Mouse (Mus musculus) erythroblast, embryonic 14.5 days (primary cell): ENCODE measurements around the gene Elfn1. TPM values are rescaled to one million over a fixed set of nuclear protein-coding genes. Genes with fewer than 3 reads are reported as not detected.

Experiments
- H3K27me3 ChIP-seq: 2 replicates; pipeline ENCODE4 v1.6.1; 2012; ENCODE audit warnings: inconsistent platforms; ENCODE audit not compliant: control insufficient read depth
- H3K36me3 ChIP-seq: 2 replicates; pipeline ENCODE4 v1.6.1; 2012; ENCODE audit warnings: mild to moderate bottlenecking, inconsistent platforms; ENCODE audit not compliant: control insufficient read depth
- H3K4me1 ChIP-seq: 2 replicates; pipeline ENCODE4 v1.6.1; 2012; ENCODE audit warnings: inconsistent platforms; ENCODE audit not compliant: control insufficient read depth
- H3K4me3 ChIP-seq: replicated peaks from 2 replicates; pipeline ENCODE3; 2012; ENCODE audit warnings: moderate library complexity, mild to moderate bottlenecking, inconsistent platforms
- H3K9me3 ChIP-seq: 2 replicates; pipeline ENCODE4 v1.6.1; 2012; ENCODE audit warnings: low read length, inconsistent platforms, mixed read lengths; ENCODE audit not compliant: control insufficient read depth
- GATA1 ChIP-seq: IDR thresholded peaks from 2 replicates; pipeline ENCODE4 v1.6.1; 2012; ENCODE audit warnings: low read length, inconsistent platforms, mixed read lengths
- TAL1 ChIP-seq: IDR thresholded peaks from 3 replicates; pipeline ENCODE4 v1.6.1; 2012; ENCODE audit warnings: low read length, inconsistent platforms, mixed read lengths
- polyA plus RNA-seq: library from polyadenylated mRNA; stranded (reverse); fragments of >175 nt; gene quantifications from 2 replicates; pipeline ENCODE4 v1.2.3, GENCODE M21; 2012

Gene Elfn1
- polyA plus RNA-seq, 1 experiment, result not detected

DNA sequence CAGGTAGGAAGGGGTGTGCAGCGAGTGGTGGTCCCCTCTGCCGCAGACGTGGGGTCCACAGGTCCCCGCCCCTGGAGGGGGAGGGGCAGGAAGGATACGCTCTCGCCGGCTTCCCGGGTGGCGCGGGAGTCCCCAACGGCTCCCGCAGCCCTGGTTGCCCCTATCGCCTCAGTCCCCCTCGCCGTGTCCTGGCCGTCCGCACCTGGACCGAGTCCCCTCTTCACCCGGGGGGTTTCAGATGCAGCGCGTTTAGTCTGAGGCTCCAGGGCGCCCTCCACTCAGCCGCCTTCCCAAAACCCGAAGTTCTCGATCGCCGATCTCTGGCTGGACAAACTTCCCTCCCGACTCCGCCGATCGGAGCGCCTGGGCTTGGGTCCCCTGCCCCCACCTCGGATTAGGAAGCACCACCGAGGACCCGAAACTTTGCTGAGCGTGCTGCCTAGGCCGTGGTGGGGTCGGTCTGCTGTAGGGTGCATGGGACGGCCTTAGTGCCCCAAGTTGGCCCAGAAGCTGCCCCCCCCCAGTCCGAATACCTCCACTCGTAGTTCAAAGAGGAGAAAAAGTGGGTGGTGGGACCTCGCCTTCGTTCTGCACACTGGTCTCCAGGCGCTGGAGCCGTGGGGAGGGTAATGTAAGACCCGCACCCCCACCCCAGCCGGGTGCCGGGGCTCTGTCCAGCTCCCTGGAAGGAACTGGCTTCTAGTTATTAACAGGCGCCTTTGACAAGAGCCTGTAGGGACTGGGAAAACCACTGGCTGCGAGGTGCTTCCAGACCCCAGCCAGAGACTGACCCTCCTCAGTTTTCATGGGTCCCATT, 1.3 kb downstream of the Elfn1 start:
- Histone ChIP-seq H3K27me3 (peaks cover 94% of the 10 kb centered on the region), H3K9me3 (peaks cover 7% of the 10 kb centered on the region; the same call in 1 of the 2 replicates), H3K4me3 (peak overlapping the region; percentile 14)

GRCm38 (mm10) chr5:139909710-139910550, 2.2 kb downstream of the Elfn1 start:
- Histone ChIP-seq H3K9me3 (peaks cover 7% of the 10 kb centered on the region; the same call in 1 of the 2 replicates), H3K27me3 (peaks cover 100% of the 10 kb centered on the region), H3K4me1 (no peaks in the 10 kb centered on the region), H3K4me3 (no peak overlapping the region), H3K36me3 (no peaks in the 10 kb centered on the region)
- TF ChIP-seq TAL1, result no peak
- no peak for TF ChIP-seq GATA1

More for the DNA sequence above, 1.3 kb downstream of the Elfn1 start:
- Histone ChIP-seq H3K36me3 (no peaks in the 10 kb centered on the region), H3K4me1 (no peaks in the 10 kb centered on the region)
- TF ChIP-seq GATA1 (no peak), TAL1 (no peak)

DNA sequence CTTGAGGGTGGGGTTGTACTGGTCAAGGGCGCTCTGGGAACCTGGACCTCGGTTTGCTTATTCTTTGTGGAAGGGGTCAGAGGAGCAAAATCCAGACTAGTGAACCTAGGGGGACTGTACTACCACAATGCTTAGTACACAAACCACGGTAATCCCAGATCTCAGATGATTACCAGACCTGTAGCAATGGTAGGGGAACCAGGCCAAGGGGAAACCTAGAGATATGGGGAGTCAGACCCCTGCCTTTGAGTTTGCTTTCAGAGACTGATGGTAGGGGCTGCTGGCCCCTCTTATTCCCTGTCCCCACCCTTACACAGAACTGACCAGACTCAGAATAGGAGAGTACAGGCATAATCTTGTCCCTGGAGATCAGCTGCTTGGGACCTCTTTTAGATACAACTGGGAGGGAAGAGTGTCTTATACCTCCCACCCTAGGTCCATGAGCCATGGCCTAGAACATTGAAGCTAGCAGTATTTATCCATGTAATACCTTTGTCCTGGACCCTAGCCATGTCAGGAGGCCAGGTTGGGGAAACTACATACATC, 3.1 kb downstream of the Elfn1 start:
- Histone ChIP-seq H3K27me3 (peaks cover 100% of the 10 kb centered on the region), H3K4me3 (no peak overlapping the region), H3K36me3 (no peaks in the 10 kb centered on the region), H3K9me3 (peaks cover 7% of the 10 kb centered on the region; the same call in 1 of the 2 replicates), H3K4me1 (no peaks in the 10 kb centered on the region)
- no peak for TF ChIP-seq TAL1
- TF ChIP-seq GATA1, result no peak

DNA sequence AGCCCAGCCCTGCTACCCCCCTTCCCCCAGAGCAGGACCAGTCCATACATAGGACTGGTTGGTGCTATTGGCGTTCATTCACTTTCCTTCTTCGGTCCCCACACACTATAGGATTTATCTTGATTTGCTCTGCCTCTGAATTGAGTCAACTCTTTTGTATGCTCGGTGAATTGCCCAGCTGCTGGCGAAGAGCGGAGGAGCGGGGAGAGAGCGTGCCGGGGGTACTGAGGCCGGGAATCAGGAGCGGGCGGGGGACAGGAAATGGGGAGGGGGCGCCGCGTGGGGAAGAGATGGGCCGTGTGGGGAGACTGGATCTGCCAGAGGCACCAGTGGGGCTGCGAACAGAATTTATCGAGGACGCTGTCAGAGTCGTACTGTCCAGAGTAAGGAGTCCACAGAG, 3.8 kb downstream of the Elfn1 start:
- peaks cover 7% of the 10 kb centered on the region; the same call in 1 of the 2 replicates for H3K9me3 ChIP-seq
- no peaks in the 10 kb centered on the region for H3K4me1 ChIP-seq
- peaks cover 99% of the 10 kb centered on the region for H3K27me3 ChIP-seq
- H3K36me3 ChIP-seq, result no peaks in the 10 kb centered on the region
- no peak overlapping the region for H3K4me3 ChIP-seq
- no peak for TF ChIP-seq TAL1
- TF ChIP-seq GATA1, result no peak

DNA sequence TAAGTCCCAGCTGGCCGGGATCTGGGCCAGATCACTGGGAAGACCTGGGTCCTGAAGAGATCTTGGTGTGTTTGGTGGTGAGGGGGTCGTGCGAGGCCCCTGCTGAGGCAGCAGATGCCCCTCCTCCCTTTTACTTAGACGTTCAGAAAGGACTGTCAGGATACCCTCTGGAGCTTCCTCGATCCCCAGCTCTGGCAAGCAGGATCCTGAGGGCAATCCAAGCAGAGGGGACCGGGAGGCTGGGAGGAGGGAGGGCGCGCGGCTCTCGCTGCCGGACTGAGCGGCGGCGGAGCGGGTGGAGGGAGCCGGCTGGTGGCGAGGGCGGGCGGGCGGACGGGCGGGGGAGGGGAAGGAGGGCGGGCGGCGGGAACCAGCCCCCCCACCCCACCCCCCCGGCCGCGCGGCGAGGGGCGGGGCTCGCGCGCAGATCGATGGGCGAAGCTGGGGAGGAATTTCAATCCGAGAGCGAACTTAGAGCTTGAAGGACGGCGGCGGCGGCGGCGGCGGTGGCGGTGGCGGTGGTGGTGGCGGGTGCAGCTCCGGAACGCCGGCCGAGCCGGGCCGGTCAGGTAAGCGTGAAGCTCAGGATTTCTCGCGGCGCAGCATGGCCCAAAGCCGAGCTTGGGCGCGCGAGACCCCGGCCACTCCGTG, 4.5 kb downstream of the Elfn1 start:
- Histone ChIP-seq H3K36me3 (no peaks in the 10 kb centered on the region), H3K9me3 (peaks cover 7% of the 10 kb centered on the region; the same call in 1 of the 2 replicates), H3K4me3 (no peak overlapping the region), H3K27me3 (peaks cover 95% of the 10 kb centered on the region), H3K4me1 (no peaks in the 10 kb centered on the region)
- TF ChIP-seq GATA1 (no peak), TAL1 (no peak)

- Histone ChIP-seq H3K4me1 (no peaks in the 10 kb centered on the region), H3K9me3 (peaks cover 3% of the 10 kb centered on the region), H3K27me3 (peaks cover 2% of the 10 kb centered on the region; the same call in 1 of the 2 replicates), H3K36me3 (no peaks in the 10 kb centered on the region), H3K4me3 (no peak overlapping the region)
- TF ChIP-seq TAL1 (no peak), GATA1 (no peak)
Observed at GRCm38 (mm10) chr5:139921666-139922065, 13.9 kb downstream of the Elfn1 start.

DNA sequence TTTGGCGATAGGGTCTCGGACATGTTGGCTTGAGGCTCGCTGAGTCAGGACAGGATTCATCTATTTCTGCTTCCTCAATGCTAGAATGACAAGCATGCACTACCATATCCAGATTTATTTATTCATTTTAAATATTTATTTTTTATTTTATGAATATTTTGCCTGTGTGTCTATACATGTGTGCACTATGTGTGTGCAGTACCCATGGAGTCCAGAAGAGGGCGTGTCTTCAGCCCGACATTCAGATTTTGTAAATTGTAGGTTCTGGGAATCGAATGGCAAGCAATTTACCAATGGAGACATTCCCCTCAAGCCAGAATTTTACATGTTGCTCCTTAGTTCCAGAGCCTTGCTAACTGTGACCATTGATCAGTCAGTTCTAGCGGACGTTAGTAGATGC, 16.1 kb downstream of the Elfn1 start:
- TF ChIP-seq GATA1, result no peak
- no peak for TF ChIP-seq TAL1
- Histone ChIP-seq H3K27me3 (no peaks in the 10 kb centered on the region; the same call in 1 of the 2 replicates), H3K36me3 (no peaks in the 10 kb centered on the region), H3K4me3 (no peak overlapping the region), H3K9me3 (peaks cover 3% of the 10 kb centered on the region), H3K4me1 (no peaks in the 10 kb centered on the region)

GRCm38 (mm10) chr5:139930102-139930501, 22.4 kb downstream of the Elfn1 start:
- TF ChIP-seq GATA1 (no peak), TAL1 (no peak)
- H3K36me3 ChIP-seq, result no peaks in the 10 kb centered on the region

GRCm38 (mm10) chr5:139930927-139931351, 23.2 kb downstream of the Elfn1 start:
- TF ChIP-seq GATA1, result no peak
- TF ChIP-seq TAL1, result no peak
- H3K4me1 ChIP-seq, result no peaks in the 10 kb centered on the region
- H3K4me3 ChIP-seq, result no peak overlapping the region
- peaks cover 22% of the 10 kb centered on the region for H3K27me3 ChIP-seq
- H3K9me3 ChIP-seq, result no peaks in the 10 kb centered on the region
- no peaks in the 10 kb centered on the region for H3K36me3 ChIP-seq

More at GRCm38 (mm10) chr5:139930102-139930501, 22.4 kb downstream of the Elfn1 start:
- no peaks in the 10 kb centered on the region for H3K9me3 ChIP-seq
- no peaks in the 10 kb centered on the region for H3K4me1 ChIP-seq
- H3K4me3 ChIP-seq, result no peak overlapping the region
- H3K27me3 ChIP-seq, result peaks cover 22% of the 10 kb centered on the region
